Mouse (Mus musculus) forebrain, embryonic 15.5 days (tissue): ENCODE measurements at regions not wholly inside any gene's neighbourhood (a gene's known extent, or its start where the extent isn't known, plus 50 kb on each side); places are given as distances from the start of the nearest gene placed in this dataset.

Experiments used
- ATAC-seq: fragments of 200-750 bp; cut with Nextera tagmentation; replicated peaks from 2 replicates; pipeline ENCODE4 v1.8.0; 2017; ENCODE audit warnings: mild to moderate bottlenecking, moderate TSS enrichment, moderate library complexity
- H3K27ac ChIP-seq: fragments of 300-500 bp; sonication (generic); replicated peaks from 2 replicates; pipeline ENCODE4 v1.5.1; 2015; ENCODE audit warnings: mild to moderate bottlenecking, inconsistent platforms
- H3K27me3 ChIP-seq: fragments of 300-500 bp; sonication (generic); 2 replicates; pipeline ENCODE4 v1.6.1; 2015; ENCODE audit warnings: inconsistent platforms
- H3K36me3 ChIP-seq: fragments of 300-500 bp; sonication (generic); 2 replicates; pipeline ENCODE4 v1.6.1; 2015; ENCODE audit warnings: mild to moderate bottlenecking, inconsistent platforms
- H3K4me1 ChIP-seq: fragments of 300-500 bp; sonication (generic); 2 replicates; pipeline ENCODE4 v1.6.1; 2015; ENCODE audit warnings: inconsistent platforms
- H3K4me2 ChIP-seq: fragments of 300-500 bp; sonication (generic); replicated peaks from 2 replicates; pipeline ENCODE4 v1.6.1; 2015; ENCODE audit warnings: mild to moderate bottlenecking, inconsistent platforms
- H3K4me3 ChIP-seq: fragments of 300-500 bp; sonication (generic); 2 replicates; pipeline ENCODE4 v1.5.1; 2015; ENCODE audit warnings: mild to moderate bottlenecking, inconsistent platforms
- H3K9ac ChIP-seq: fragments of 300-500 bp; sonication (generic); replicated peaks from 2 replicates; pipeline ENCODE4 v1.6.1; 2015; ENCODE audit warnings: mild to moderate bottlenecking, inconsistent platforms
- H3K9me3 ChIP-seq: fragments of 300-500 bp; sonication (generic); 2 replicates; pipeline ENCODE4 v1.6.1; 2016; ENCODE audit warnings: inconsistent platforms
- WGBS: fragments of 180-500 bp; shearing (Covaris S2); methylation state at CpG from one replicate; pipeline ENCODE4 v1.1.7; 2015; ENCODE audit warnings: mixed read lengths; 5-methylcytosine and 5-hydroxymethylcytosine counted together

DNA sequence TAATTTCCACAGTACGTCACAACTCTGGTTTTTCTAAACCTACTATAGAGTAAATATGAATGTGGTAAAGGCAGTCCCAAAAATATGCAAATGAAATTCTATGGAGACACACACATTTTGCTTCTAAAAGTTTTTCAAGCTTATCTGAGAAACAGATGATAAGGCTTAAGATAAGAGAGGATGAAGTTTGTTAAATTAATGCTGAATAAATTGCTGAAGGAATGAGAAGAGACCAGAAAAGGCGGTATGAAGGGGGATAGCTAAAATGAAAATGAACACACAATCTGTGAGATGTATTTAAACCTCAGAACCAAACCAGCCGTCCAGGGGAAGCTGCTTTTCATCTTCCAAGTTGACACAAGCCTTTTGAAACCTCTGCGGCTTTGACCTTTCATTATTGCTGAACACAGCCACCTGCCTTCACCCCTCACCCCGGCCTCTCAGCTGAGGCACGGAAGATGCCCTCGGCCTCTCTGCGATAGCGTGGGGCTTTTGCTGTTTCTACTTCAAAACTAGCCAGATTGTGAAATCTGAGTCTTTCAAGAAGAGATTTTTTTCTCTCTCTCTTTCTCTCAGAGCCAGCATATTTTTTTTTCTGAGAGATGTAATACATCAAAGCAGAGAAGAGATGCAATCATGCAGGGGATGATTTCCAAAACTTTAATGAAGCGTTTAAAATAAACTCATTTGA lies 328.7 kb upstream of the Rag2 start:
- Histone ChIP-seq H3K36me3 (no peaks in the 10 kb centered on the region), H3K9ac (no peak overlapping the region), H3K4me3 (no peak overlapping the region), H3K27ac (peak overlapping the region; percentile 82), H3K4me2 (peak overlapping the region; percentile 14; the same call in 1 of the 2 replicates), H3K4me1 (peaks cover 20% of the 10 kb centered on the region), H3K9me3 (no peaks in the 10 kb centered on the region), H3K27me3 (no peaks in the 10 kb centered on the region)
- 0 out of 2 replicates have a peak, but pooled peaks have one; percentile 18 for ATAC-seq
- WGBS: 15% methylated on average over 10 of the region's 10 CpGs

- H3K27ac ChIP-seq: peak overlapping the region; percentile 82
- no peaks in the 10 kb centered on the region for H3K9me3 ChIP-seq
- no peak overlapping the region for H3K4me3 ChIP-seq
- H3K27me3 ChIP-seq: no peaks in the 10 kb centered on the region
- H3K36me3 ChIP-seq: no peaks in the 10 kb centered on the region
- H3K9ac ChIP-seq: no peak overlapping the region
- WGBS: 5% methylated on average over 3 of the region's 3 CpGs
- ATAC-seq: peak; percentile 71
- H3K4me1 ChIP-seq: peaks cover 20% of the 10 kb centered on the region
- peak overlapping the region; percentile 14; the same call in 1 of the 2 replicates for H3K4me2 ChIP-seq
Measured at GRCm38 (mm10) chr2:101296369-101296682, 328.2 kb upstream of the Rag2 start.

GRCm38 (mm10) chr2:101296778-101297177 lies 327.7 kb upstream of the Rag2 start:
- Histone ChIP-seq H3K9ac (no peak overlapping the region), H3K27ac (peak overlapping the region; percentile 82), H3K4me1 (peaks cover 20% of the 10 kb centered on the region), H3K27me3 (no peaks in the 10 kb centered on the region), H3K4me2 (peak overlapping the region; percentile 14; the same call in 1 of the 2 replicates), H3K4me3 (no peak overlapping the region), H3K9me3 (no peaks in the 10 kb centered on the region), H3K36me3 (no peaks in the 10 kb centered on the region)
- ATAC-seq: peak; percentile 84

GRCm38 (mm10) chr2:101299126-101299525 lies 325.4 kb upstream of the Rag2 start:
- Histone ChIP-seq H3K36me3 (no peaks in the 10 kb centered on the region), H3K9ac (no peak overlapping the region), H3K27me3 (no peaks in the 10 kb centered on the region), H3K9me3 (no peaks in the 10 kb centered on the region), H3K4me2 (no peak overlapping the region), H3K27ac (no peak overlapping the region), H3K4me1 (peaks cover 20% of the 10 kb centered on the region), H3K4me3 (no peak overlapping the region)
- WGBS: 86% methylated on average over 2 of the region's 2 CpGs
- ATAC-seq: no peak

- no peak for ATAC-seq
Measured at GRCm38 (mm10) chr2:101300106-101300505, 324.4 kb upstream of the Rag2 start.

DNA sequence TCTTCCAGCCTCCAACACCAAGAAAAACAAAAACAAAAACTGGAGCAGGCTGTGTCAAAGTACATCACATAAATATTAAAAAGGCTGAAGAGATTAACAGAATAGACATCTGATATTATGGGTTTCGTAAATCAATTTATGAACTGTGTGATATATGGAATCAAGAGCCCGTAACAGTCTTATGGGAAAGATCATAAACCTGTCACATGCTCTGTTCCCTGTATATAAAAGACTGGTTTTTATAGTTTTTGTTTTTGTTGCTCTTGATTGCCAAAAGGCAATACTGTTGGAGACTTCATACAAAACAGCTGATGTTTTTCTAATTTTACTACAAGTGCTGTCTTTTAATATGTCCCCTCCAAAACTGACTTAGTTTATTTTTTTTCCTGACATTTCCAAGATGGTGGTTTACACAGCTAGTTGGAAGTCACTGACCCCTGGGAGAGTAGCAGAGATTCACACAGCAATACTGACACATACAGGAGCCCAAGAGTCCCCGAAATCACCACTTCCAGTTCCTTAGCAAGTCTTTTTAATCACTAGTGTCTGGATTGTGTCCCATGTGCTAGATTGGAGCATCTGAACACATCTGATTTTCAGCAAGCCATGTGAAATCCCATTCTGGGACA lies 303.1 kb upstream of the Rag2 start:
- 92% methylated on average over 3 of the region's 3 CpGs for WGBS

More at GRCm38 (mm10) chr2:101300106-101300505, 324.4 kb upstream of the Rag2 start:
- no peak overlapping the region for H3K4me2 ChIP-seq
- no peaks in the 10 kb centered on the region for H3K9me3 ChIP-seq
- H3K9ac ChIP-seq: no peak overlapping the region
- H3K27me3 ChIP-seq: no peaks in the 10 kb centered on the region
- H3K36me3 ChIP-seq: no peaks in the 10 kb centered on the region
- no peak overlapping the region for H3K4me3 ChIP-seq
- H3K4me1 ChIP-seq: peaks cover 20% of the 10 kb centered on the region
- H3K27ac ChIP-seq: no peak overlapping the region

GRCm38 (mm10) chr2:101356709-101357108 lies 267.8 kb upstream of the Rag2 start:
- 55% methylated on average over 1 of the region's 1 CpGs for WGBS
- H3K36me3 ChIP-seq: no peaks in the 10 kb centered on the region
- no peak overlapping the region for H3K4me3 ChIP-seq
- H3K9ac ChIP-seq: no peak overlapping the region
- no peaks in the 10 kb centered on the region for H3K9me3 ChIP-seq
- no peak overlapping the region for H3K27ac ChIP-seq
- no peak for ATAC-seq
- no peaks in the 10 kb centered on the region for H3K27me3 ChIP-seq
- no peak overlapping the region for H3K4me2 ChIP-seq
- H3K4me1 ChIP-seq: no peaks in the 10 kb centered on the region

More for the DNA sequence above, 303.1 kb upstream of the Rag2 start:
- Histone ChIP-seq H3K4me2 (no peak overlapping the region), H3K9ac (no peak overlapping the region), H3K9me3 (no peaks in the 10 kb centered on the region), H3K4me1 (peaks cover 3% of the 10 kb centered on the region; the same call in 1 of the 2 replicates), H3K27me3 (no peaks in the 10 kb centered on the region), H3K4me3 (no peak overlapping the region), H3K36me3 (no peaks in the 10 kb centered on the region), H3K27ac (no peak overlapping the region)
- no peak for ATAC-seq

DNA sequence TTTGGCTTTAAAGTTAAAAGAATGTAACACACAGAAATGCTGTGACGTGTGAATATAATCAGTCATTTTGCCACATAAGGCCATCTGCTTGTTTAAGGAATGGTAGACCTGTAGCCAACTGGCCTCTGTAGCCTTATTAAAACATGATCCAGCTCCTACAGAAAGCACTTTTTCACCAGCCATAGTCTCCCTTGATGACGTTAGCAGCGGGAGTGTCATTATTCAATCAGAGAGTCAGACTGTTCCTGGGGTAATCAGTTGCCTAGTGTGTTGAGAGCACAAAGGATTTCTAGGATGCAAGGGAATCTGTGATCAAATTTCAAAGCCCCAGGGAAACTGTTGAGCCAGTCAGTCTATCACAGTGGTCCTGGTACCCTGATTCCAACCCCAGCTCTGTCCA lies 260.3 kb upstream of the Rag2 start:
- Histone ChIP-seq H3K27ac (no peak overlapping the region), H3K4me2 (no peak overlapping the region), H3K27me3 (no peaks in the 10 kb centered on the region), H3K36me3 (no peaks in the 10 kb centered on the region), H3K4me3 (no peak overlapping the region), H3K9me3 (no peaks in the 10 kb centered on the region), H3K9ac (no peak overlapping the region), H3K4me1 (0 out of 2 replicates have a peak, but pooled peaks cover 5% of the 10 kb centered on the region)
- WGBS: 28% methylated on average over 3 of the region's 3 CpGs
- no peak for ATAC-seq

GRCm38 (mm10) chr2:101368278-101368677 lies 256.2 kb upstream of the Rag2 start:
- no peak overlapping the region for H3K4me3 ChIP-seq
- 60% methylated on average over 4 of the region's 4 CpGs for WGBS
- no peaks in the 10 kb centered on the region for H3K27me3 ChIP-seq
- H3K27ac ChIP-seq: no peak overlapping the region
- no peak for ATAC-seq
- no peak overlapping the region for H3K9ac ChIP-seq
- H3K9me3 ChIP-seq: no peaks in the 10 kb centered on the region
- H3K36me3 ChIP-seq: no peaks in the 10 kb centered on the region
- H3K4me2 ChIP-seq: no peak overlapping the region
- H3K4me1 ChIP-seq: 0 out of 2 replicates have a peak, but pooled peaks cover 5% of the 10 kb centered on the region

GRCm38 (mm10) chr2:101370991-101371736 lies 253.4 kb upstream of the Rag2 start:
- Histone ChIP-seq H3K9ac (no peak overlapping the region), H3K4me2 (no peak overlapping the region), H3K27me3 (no peaks in the 10 kb centered on the region), H3K4me3 (no peak overlapping the region), H3K36me3 (no peaks in the 10 kb centered on the region), H3K27ac (no peak overlapping the region), H3K9me3 (no peaks in the 10 kb centered on the region), H3K4me1 (no peaks in the 10 kb centered on the region)
- 86% methylated on average over 6 of the region's 6 CpGs for WGBS
- ATAC-seq: no peak

DNA sequence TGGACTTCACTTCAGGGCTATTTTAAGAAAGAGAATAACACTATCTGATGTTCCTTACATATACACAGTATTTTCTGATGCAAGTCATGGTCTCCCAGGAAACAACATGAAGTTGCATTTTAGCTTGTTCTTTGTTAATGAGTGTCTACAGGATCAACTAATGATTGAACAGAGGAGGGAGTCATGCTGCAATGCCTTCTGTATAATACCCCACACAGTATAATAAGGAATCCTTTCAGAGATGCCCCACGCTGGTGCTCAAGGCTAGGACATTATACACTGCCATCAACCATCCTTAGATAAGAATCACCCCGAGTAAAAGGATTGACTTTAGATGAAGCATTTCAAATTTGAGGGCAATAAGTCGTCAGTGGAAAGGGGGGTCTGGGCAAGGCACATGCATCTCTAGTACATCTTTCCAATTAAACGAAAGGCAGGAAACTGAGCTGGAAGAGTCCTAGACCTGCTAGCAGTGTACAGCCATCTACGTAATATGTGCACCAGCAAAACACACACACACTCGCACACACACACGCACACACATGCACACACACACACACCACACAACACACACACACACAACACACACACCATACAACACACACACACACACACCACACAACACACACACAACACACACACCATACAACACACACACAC lies 252.6 kb upstream of the Rag2 start:
- no peaks in the 10 kb centered on the region for H3K9me3 ChIP-seq
- WGBS: 90% methylated on average over 7 of the region's 7 CpGs
- H3K9ac ChIP-seq: no peak overlapping the region
- no peak overlapping the region for H3K4me3 ChIP-seq
- no peak for ATAC-seq
- no peak overlapping the region for H3K27ac ChIP-seq
- H3K27me3 ChIP-seq: no peaks in the 10 kb centered on the region
- H3K4me2 ChIP-seq: no peak overlapping the region
- no peaks in the 10 kb centered on the region for H3K4me1 ChIP-seq
- no peaks in the 10 kb centered on the region for H3K36me3 ChIP-seq

- Histone ChIP-seq H3K9me3 (no peaks in the 10 kb centered on the region), H3K4me1 (no peaks in the 10 kb centered on the region), H3K9ac (no peak overlapping the region), H3K4me2 (no peak overlapping the region), H3K36me3 (no peaks in the 10 kb centered on the region), H3K4me3 (no peak overlapping the region), H3K27me3 (no peaks in the 10 kb centered on the region), H3K27ac (no peak overlapping the region)
- ATAC-seq: no peak
- WGBS: 87% methylated on average over 6 of the region's 6 CpGs
Measured at GRCm38 (mm10) chr2:101380595-101380994, 243.9 kb upstream of the Rag2 start.
